Mouse (Mus musculus): ENCODE results near the gene Slc2a13. TPM values are rescaled to one million over a fixed set of nuclear protein-coding genes. Genes with fewer than 3 reads are reported as not detected.

Gene Slc2a13
- polyA plus RNA-seq, 1 experiment from 2014 or later = 0.90 TPM

DNA sequence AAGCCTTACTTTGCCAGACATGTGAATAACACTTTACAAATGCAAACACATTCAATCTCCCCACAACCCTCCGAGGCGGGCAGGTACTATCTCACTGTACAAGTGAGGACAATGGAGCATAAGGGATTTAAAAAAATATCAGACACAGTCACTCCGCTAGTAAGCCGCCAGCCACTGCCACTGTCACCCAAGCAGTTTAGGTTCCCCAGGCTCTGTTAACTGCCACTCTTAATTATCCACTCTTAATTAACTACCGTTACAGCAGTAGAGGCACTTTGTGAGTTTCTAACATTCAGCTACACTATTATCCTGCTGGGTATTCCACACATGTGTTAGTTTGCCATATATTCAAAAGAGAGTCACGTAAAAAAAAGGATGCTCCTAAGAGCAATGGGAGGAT, 11.3 kb downstream of the Slc2a13 start:
- DNase-seq (ENCODE audit: low spot score) = no peak
- Histone ChIP-seq H3K36me3 (no peaks in the 10 kb centered on the region), H3K4me3 (no peak overlapping the region), H3K9me3 (no peaks in the 10 kb centered on the region), H3K27ac (no peak overlapping the region), H3K4me1 (peaks cover 4% of the 10 kb centered on the region; the same call in 1 of the 2 replicates), H3K27me3 (ENCODE audit: insufficient read depth, poor library complexity, severe bottlenecking) (no peaks in the 10 kb centered on the region)
- 80% methylated on average over 6 of the region's 6 CpGs for whole genome bisulfite sequencing

DNA sequence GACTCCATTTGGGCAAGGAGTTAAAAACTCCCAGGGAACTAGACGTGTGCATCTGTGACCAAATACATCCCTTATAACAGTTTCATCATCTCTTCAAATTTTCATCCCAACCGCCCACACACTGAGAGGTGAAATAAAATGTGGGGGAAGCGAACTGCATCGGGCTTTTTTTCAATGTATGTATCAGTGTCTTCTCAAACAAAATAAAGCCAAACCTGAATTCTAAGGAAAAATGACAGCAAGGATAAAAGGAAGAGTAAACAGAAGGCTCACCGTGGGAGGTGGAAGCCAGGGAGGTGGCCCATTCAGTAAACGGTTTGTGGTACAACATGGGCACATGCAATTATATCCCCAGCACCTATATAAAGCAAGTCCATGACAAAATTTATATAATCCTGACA, 17.7 kb downstream of the Slc2a13 start:
- Histone ChIP-seq H3K4me3 (no peak overlapping the region), H3K36me3 (no peaks in the 10 kb centered on the region), H3K27me3 (ENCODE audit: insufficient read depth, poor library complexity, severe bottlenecking) (no peaks in the 10 kb centered on the region), H3K4me1 (no peaks in the 10 kb centered on the region), H3K9me3 (no peaks in the 10 kb centered on the region), H3K27ac (no peak overlapping the region)
- WGBS = 87% methylated on average over 6 of the region's 6 CpGs
- DNase-seq (ENCODE audit: low spot score) = no peak

DNA sequence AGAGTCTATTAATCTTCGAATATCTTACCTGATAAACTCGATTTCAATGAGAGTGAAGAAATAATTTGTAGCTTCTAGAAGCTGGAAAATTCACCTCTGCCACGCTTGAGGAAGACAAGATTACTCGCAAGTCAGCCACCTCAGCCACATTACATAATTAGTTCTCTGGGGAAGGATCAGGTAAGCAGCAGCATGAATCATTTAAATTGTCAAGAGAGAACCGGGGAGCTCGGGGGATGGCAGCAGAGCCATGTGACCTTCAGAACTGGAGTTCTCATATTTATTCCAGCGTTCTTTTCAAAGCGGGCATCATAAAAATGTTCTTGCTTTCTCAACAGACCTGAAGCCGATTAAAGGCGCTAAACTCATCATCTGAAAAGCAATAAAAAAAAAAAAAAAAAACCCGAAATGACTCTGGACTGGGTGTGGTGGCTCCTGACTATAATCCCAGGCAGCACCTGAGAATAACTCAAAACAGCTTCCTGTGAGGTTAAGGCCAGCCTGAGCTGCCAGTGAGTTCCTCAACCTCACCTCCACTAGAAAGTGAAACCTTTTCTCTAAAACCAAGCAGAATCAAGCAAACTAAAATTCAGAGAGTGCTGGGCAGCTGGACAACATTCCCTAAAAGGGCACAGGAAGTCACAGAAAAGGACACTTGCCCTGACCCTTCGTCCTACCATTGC, 24.3 kb downstream of the Slc2a13 start:
- Histone ChIP-seq H3K27ac (no peak overlapping the region), H3K4me1 (no peaks in the 10 kb centered on the region), H3K36me3 (no peaks in the 10 kb centered on the region), H3K4me3 (no peak overlapping the region), H3K9me3 (no peaks in the 10 kb centered on the region), H3K27me3 (ENCODE audit: insufficient read depth, poor library complexity, severe bottlenecking) (no peaks in the 10 kb centered on the region)
- no peak for DNase-seq (ENCODE audit: low spot score)
- 75% methylated on average over 12 of the region's 12 CpGs for WGBS

DNA sequence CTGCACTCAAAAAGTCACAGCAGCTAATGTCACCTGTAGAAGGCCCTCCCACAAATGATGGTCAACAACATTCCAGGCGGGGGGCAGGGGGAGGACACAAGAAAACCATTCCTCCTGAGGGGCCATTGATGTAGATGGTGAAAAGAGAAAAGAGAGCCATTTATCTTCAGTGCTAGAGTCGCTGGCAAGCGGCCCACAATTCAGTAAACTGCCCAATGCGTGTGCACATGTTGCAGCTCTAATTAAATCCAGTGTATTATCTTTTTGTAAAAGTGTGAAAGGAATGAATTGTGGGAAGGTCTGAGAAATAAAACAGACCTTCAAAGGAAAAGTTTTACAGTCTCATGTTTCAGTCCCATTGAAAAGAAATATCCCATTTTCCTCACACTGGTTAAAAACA, 28.5 kb downstream of the Slc2a13 start:
- no peaks in the 10 kb centered on the region for H3K36me3 ChIP-seq
- WGBS = 79% methylated on average over 4 of the region's 4 CpGs

GRCm38 (mm10) chr15:91538439-91538838, 34.6 kb downstream of the Slc2a13 start:
- Histone ChIP-seq H3K9me3 (no peaks in the 10 kb centered on the region), H3K4me1 (no peaks in the 10 kb centered on the region), H3K36me3 (no peaks in the 10 kb centered on the region), H3K4me3 (no peak overlapping the region), H3K27ac (no peak overlapping the region), H3K27me3 (ENCODE audit: insufficient read depth, poor library complexity, severe bottlenecking) (no peaks in the 10 kb centered on the region)
- DNase-seq (ENCODE audit: low spot score) = no peak

More for the DNA sequence above, 28.5 kb downstream of the Slc2a13 start:
- no peaks in the 10 kb centered on the region for H3K4me1 ChIP-seq
- DNase-seq (ENCODE audit: low spot score) = no peak
- no peaks in the 10 kb centered on the region for H3K9me3 ChIP-seq
- H3K4me3 ChIP-seq = no peak overlapping the region
- no peak overlapping the region for H3K27ac ChIP-seq
- no peaks in the 10 kb centered on the region for H3K27me3 ChIP-seq (ENCODE audit: insufficient read depth, poor library complexity, severe bottlenecking)

DNA sequence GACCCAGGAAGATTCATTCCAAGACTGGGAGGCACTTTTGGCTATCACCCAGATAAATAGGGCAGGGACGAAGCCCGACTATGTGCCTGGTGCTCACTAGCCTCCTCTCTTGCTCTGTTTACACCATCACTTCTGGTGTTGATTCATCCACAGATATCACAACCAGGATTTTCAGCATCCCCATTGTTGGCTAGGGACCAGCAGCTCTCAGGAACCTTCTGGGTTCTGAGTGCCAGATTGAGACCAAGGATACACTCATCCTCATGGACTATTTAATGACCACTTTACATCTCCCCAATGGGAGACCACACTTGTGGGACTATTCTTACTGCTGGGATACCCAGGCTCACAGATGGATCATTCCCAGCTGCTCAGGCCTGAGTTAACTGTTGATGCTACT, 46.2 kb downstream of the Slc2a13 start:
- no peaks in the 10 kb centered on the region for H3K4me1 ChIP-seq
- no peaks in the 10 kb centered on the region for H3K27me3 ChIP-seq (ENCODE audit: insufficient read depth, poor library complexity, severe bottlenecking)
- H3K4me3 ChIP-seq = no peak overlapping the region
- no peaks in the 10 kb centered on the region for H3K36me3 ChIP-seq
- DNase-seq (ENCODE audit: low spot score) = no peak
- WGBS = 82% methylated on average over 2 of the region's 2 CpGs
- no peak overlapping the region for H3K27ac ChIP-seq
- no peaks in the 10 kb centered on the region for H3K9me3 ChIP-seq

- Histone ChIP-seq H3K4me1 (no peaks in the 10 kb centered on the region), H3K27ac (no peak overlapping the region), H3K27me3 (ENCODE audit: insufficient read depth, poor library complexity, severe bottlenecking) (no peaks in the 10 kb centered on the region), H3K36me3 (no peaks in the 10 kb centered on the region), H3K9me3 (no peaks in the 10 kb centered on the region), H3K4me3 (no peak overlapping the region)
- no peak for DNase-seq (ENCODE audit: low spot score)
- 78% methylated on average over 3 of the region's 3 CpGs for WGBS
These were observed 46.9 kb downstream of the Slc2a13 start for GRCm38 (mm10) chr15:91526166-91526565.

GRCm38 (mm10) chr15:91524451-91524850, 48.6 kb downstream of the Slc2a13 start:
- Histone ChIP-seq H3K9me3 (no peaks in the 10 kb centered on the region), H3K27me3 (ENCODE audit: insufficient read depth, poor library complexity, severe bottlenecking) (no peaks in the 10 kb centered on the region), H3K4me3 (no peak overlapping the region), H3K27ac (no peak overlapping the region), H3K4me1 (no peaks in the 10 kb centered on the region), H3K36me3 (no peaks in the 10 kb centered on the region)
- 77% methylated on average over 10 of the region's 10 CpGs for WGBS
- no peak for DNase-seq (ENCODE audit: low spot score)

DNA sequence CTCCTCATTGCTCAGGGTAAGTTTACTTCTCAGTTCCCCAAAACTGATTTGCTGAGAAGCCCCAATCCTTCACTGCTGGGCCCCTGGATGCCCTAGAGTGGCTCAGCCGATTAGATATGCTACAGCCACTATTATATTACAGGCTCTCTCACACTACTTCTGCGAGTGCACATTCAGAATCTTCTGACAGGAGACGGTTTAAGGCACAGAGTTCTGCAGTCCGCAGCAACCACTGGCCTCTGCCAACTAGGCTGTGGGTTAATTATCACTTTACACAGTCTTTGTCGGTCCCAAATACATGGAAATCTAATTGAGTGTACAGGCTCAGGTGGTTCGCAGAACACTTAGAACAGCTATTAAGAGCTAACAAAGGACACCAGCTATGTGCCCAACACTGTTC, 69.8 kb downstream of the Slc2a13 start:
- Histone ChIP-seq H3K9me3 (no peaks in the 10 kb centered on the region), H3K4me3 (no peak overlapping the region), H3K36me3 (no peaks in the 10 kb centered on the region), H3K27me3 (ENCODE audit: insufficient read depth, poor library complexity, severe bottlenecking) (no peaks in the 10 kb centered on the region), H3K27ac (no peak overlapping the region), H3K4me1 (no peaks in the 10 kb centered on the region)
- no peak for DNase-seq (ENCODE audit: low spot score)
- 84% methylated on average over 6 of the region's 6 CpGs for WGBS

DNA sequence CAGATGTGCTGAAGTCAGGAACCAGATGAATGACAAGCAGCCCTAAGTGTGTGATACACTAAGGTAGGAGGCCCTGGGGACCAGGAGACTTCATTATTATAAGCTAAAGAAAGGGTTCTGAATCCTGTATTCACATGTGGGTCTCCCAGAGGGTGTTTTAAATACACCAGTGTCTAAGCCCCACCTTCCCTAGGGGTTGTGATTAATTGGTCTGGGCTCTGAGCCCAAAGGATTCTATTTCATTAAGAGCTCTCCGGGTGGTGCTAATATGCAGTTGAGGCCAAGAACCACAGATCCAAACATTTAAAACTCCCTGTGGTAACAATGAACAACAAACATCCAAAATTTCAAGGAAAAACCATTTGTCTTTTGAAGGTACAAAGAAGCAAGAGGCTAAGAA, 70.4 kb downstream of the Slc2a13 start:
- H3K27me3 ChIP-seq (ENCODE audit: insufficient read depth, poor library complexity, severe bottlenecking) = no peaks in the 10 kb centered on the region
- WGBS = 85% methylated on average over 1 of the region's 1 CpGs
- H3K4me3 ChIP-seq = no peak overlapping the region
- no peak overlapping the region for H3K27ac ChIP-seq
- no peaks in the 10 kb centered on the region for H3K36me3 ChIP-seq
- DNase-seq (ENCODE audit: low spot score) = no peak
- H3K9me3 ChIP-seq = no peaks in the 10 kb centered on the region
- no peaks in the 10 kb centered on the region for H3K4me1 ChIP-seq

DNA sequence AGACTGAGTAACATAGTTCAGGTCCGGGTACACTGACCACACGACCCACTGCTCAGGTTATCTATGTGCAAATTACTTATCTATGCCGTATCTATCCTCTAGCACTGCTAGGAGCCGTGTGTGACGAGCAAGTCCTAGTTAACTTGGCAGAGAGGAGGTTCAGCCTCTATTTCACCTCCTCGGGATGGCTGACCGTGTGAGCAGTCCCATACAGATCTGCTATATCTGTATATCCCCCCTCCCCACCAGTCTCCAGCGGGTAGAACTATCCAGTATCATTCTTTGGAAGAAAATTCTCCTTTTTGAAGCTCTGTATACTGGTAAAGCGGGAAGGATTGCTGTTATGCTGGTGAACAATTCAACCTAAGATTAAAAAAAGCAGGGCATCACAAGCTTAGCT, 70.8 kb downstream of the Slc2a13 start:
- Histone ChIP-seq H3K27ac (no peak overlapping the region), H3K27me3 (ENCODE audit: insufficient read depth, poor library complexity, severe bottlenecking) (no peaks in the 10 kb centered on the region), H3K9me3 (no peaks in the 10 kb centered on the region), H3K4me3 (no peak overlapping the region), H3K36me3 (no peaks in the 10 kb centered on the region), H3K4me1 (no peaks in the 10 kb centered on the region)
- no peak for DNase-seq (ENCODE audit: low spot score)
- WGBS = 74% methylated on average over 9 of the region's 9 CpGs

GRCm38 (mm10) chr15:91495014-91495413, 78.0 kb downstream of the Slc2a13 start:
- DNase-seq (ENCODE audit: low spot score) = no peak
- no peaks in the 10 kb centered on the region for H3K9me3 ChIP-seq
- 79% methylated on average over 4 of the region's 4 CpGs for WGBS

GRCm38 (mm10) chr15:91479924-91480615, 93.0 kb downstream of the Slc2a13 start:
- 89% methylated on average over 14 of the region's 14 CpGs for WGBS
- DNase-seq (ENCODE audit: low spot score) = no peak
- no peaks in the 10 kb centered on the region for H3K4me1 ChIP-seq
- no peaks in the 10 kb centered on the region for H3K9me3 ChIP-seq
- H3K27ac ChIP-seq = no peak overlapping the region
- no peaks in the 10 kb centered on the region for H3K27me3 ChIP-seq (ENCODE audit: insufficient read depth, poor library complexity, severe bottlenecking)
- no peak overlapping the region for H3K4me3 ChIP-seq
- no peaks in the 10 kb centered on the region for H3K36me3 ChIP-seq

More at GRCm38 (mm10) chr15:91495014-91495413, 78.0 kb downstream of the Slc2a13 start:
- H3K4me1 ChIP-seq = no peaks in the 10 kb centered on the region
- H3K27me3 ChIP-seq (ENCODE audit: insufficient read depth, poor library complexity, severe bottlenecking) = no peaks in the 10 kb centered on the region
- no peak overlapping the region for H3K27ac ChIP-seq
- no peaks in the 10 kb centered on the region for H3K36me3 ChIP-seq
- H3K4me3 ChIP-seq = no peak overlapping the region

All from heart, embryonic 10.5 days (tissue).